Mouse (Mus musculus): ENCODE measurements around the gene Gm5416. TPM values are rescaled to one million over a fixed set of nuclear protein-coding genes. Genes with fewer than 3 reads are reported as not detected.
A peak's percentile ranks its signal among the peaks of the same experiment; 100 is the strongest.
"Not testable (repeated sequence)": the region's sequence is repeated elsewhere in the genome, so short reads cannot be mapped to it uniquely, and the experiment has no call there.

The Gm5416 gene
- polyA plus RNA-seq (2015; fragmentation: Nextera tagmentation; extraction: Ambion mirVana): not detected in 2 replicates

- H3K27me3 ChIP-seq: no peaks in the 10 kb centered on the region
- no peak for ATAC-seq (ENCODE audit: low FRiP score)
- H3K27ac ChIP-seq: no peak within 1 kb of the TSS
- H3K4me2 ChIP-seq: no peak within 1 kb of the TSS
- 86% methylated on average over 2 of the region's 2 CpGs for WGBS
- H3K9ac ChIP-seq: no peak within 1 kb of the TSS
- H3K4me3 ChIP-seq: no peak within 1 kb of the TSS
- H3K36me3 ChIP-seq: no peaks in the 10 kb centered on the region
- no peaks in the 10 kb centered on the region for H3K9me3 ChIP-seq
- H3K4me1 ChIP-seq (replicated peaks): no peaks in the 10 kb centered on the region
These were observed at the start of gene Gm5416 for GRCm38 (mm10) chr16:36209967-36210453. Gm5416 (plus strand) TSS chr16:36210403.

DNA sequence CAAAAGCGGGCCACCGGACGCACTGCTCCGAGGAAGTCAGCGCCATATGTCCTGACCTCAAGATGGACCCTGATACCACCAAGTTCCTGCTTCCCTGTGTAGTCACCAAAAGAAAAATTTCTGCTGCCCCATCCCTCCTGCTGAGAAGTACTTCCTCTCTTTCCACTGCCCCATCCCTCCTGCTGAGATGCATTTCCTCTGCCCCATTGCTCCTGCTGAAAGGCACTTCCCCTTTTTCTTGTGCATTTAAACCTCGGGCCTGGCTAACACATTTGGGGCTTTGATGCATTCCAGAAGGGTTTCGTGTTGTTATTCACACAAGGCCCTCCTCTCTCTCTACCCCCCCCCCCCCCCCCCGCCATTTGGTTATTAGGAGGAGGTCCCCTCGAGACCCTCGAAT lies 42.4 kb upstream of the Gm5416 start:
- not testable (repeated sequence) for H3K9me3 ChIP-seq; H3K9ac ChIP-seq; H3K4me1 ChIP-seq (replicated peaks); ATAC-seq (ENCODE audit: low FRiP score); H3K4me3 ChIP-seq; H3K36me3 ChIP-seq; H3K27me3 ChIP-seq; H3K27ac ChIP-seq; H3K4me2 ChIP-seq
- 80% methylated on average over 10 of the region's 10 CpGs for WGBS

GRCm38 (mm10) chr16:36176108-36176507 lies 34.1 kb upstream of the Gm5416 start:
- H3K36me3 ChIP-seq: no peaks in the 10 kb centered on the region
- no peak for ATAC-seq (ENCODE audit: low FRiP score)
- no peaks in the 10 kb centered on the region for H3K4me1 ChIP-seq (replicated peaks)
- no peak overlapping the region for H3K4me2 ChIP-seq
- no peaks in the 10 kb centered on the region for H3K9me3 ChIP-seq
- H3K4me3 ChIP-seq: no peak overlapping the region
- no peak overlapping the region for H3K9ac ChIP-seq
- no peak overlapping the region for H3K27ac ChIP-seq
- no peaks in the 10 kb centered on the region for H3K27me3 ChIP-seq

DNA sequence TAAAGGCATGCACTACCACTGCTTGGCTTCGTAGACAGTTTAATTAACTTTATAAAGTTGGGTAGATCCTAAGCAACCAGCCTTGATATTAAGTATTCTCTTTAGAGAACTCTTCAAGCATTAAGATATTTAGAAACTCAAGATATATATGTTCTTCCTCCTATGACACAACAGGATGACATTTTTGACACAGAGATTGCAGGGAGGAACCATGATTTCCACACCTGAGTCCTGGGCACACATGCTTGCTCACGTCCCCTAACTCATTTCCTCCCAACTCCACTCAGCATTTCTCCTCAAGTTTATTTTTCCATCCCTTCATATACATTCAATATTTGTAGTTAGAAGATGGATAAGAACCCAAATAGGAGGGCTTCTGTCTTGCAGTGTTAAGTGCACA lies 30.3 kb upstream of the Gm5416 start:
- H3K9me3 ChIP-seq: no peaks in the 10 kb centered on the region
- H3K36me3 ChIP-seq: no peaks in the 10 kb centered on the region
- H3K9ac ChIP-seq: no peak overlapping the region
- WGBS: 90% methylated on average over 2 of the region's 2 CpGs
- H3K27ac ChIP-seq: no peak overlapping the region
- no peak overlapping the region for H3K4me3 ChIP-seq
- no peak overlapping the region for H3K4me2 ChIP-seq
- H3K27me3 ChIP-seq: no peaks in the 10 kb centered on the region
- ATAC-seq (ENCODE audit: low FRiP score): no peak
- H3K4me1 ChIP-seq (replicated peaks): no peaks in the 10 kb centered on the region

GRCm38 (mm10) chr16:36183912-36184311 lies 26.3 kb upstream of the Gm5416 start, which contains the start of gene Gm5483:
Gm5483 (plus strand) TSS chr16:36184212.
- not testable (repeated sequence) for H3K4me3 ChIP-seq; H3K4me1 ChIP-seq (replicated peaks); H3K9ac ChIP-seq; H3K4me2 ChIP-seq; H3K27me3 ChIP-seq; ATAC-seq (ENCODE audit: low FRiP score); H3K36me3 ChIP-seq; H3K27ac ChIP-seq; H3K9me3 ChIP-seq
- 85% methylated on average over 4 of the region's 4 CpGs for WGBS

- Histone ChIP-seq H3K9ac (no peak overlapping the region), H3K27me3 (no peaks in the 10 kb centered on the region), H3K4me3 (0 out of 2 replicates have a peak overlapping the region, but pooled peaks have one; percentile 11), H3K36me3 (no peaks in the 10 kb centered on the region), H3K4me2 (peak overlapping the region; percentile 41), H3K9me3 (no peaks in the 10 kb centered on the region), H3K27ac (no peak overlapping the region), H3K4me1 (replicated peaks) (no peaks in the 10 kb centered on the region)
- no peak for ATAC-seq (ENCODE audit: low FRiP score)
- 40% methylated on average over 19 of the region's 19 CpGs for WGBS
These were observed 11.0 kb upstream of the Gm5416 start for GRCm38 (mm10) chr16:36199226-36199625.

DNA sequence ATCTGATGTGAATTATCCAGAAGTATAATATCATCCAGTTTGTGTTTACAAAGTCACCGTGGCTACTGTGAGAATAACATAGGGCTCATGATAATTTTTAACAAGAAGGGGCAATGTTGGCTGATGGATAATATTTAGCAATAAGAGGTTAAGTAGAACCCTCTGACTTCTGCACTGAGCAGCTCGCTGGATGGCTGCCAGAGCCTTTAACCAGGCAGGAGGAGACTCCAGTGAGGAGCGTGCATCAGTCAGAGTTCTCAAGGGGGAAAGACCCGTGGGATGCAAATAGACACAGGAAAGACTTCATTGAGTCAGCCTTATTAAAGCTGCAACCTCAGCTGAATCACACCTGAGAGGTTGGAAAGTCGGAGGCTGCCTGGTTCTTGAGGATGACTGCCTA lies 6.4 kb upstream of the Gm5416 start:
- H3K4me1 ChIP-seq (replicated peaks): no peaks in the 10 kb centered on the region
- no peak overlapping the region for H3K9ac ChIP-seq
- no peaks in the 10 kb centered on the region for H3K27me3 ChIP-seq
- no peak overlapping the region for H3K27ac ChIP-seq
- H3K9me3 ChIP-seq: no peaks in the 10 kb centered on the region
- no peak overlapping the region for H3K4me2 ChIP-seq
- WGBS: 84% methylated on average over 5 of the region's 5 CpGs
- no peaks in the 10 kb centered on the region for H3K36me3 ChIP-seq
- no peak for ATAC-seq (ENCODE audit: low FRiP score)
- H3K4me3 ChIP-seq: no peak overlapping the region

DNA sequence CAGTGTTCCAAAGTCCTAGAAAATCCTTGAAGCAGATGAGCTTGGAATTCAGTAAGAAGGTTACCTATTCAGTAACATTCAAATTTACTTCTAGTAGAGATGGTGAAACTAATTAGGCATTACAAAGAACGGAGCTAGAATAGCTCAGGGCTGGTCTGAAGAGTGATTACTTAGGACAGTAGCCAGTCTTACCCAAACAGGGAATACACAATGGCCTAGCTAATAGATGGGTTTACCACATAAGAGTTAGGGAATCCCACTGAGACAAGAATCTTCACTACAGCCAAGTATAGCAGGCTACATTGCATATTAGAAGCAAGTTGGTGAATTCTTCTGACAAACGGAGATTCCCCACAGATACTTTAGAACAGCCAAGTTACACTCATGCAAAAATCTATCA lies 4.5 kb upstream of the Gm5416 start:
- WGBS: 38% methylated on average over 2 of the region's 2 CpGs
- H3K27ac ChIP-seq; H3K27me3 ChIP-seq; H3K4me1 ChIP-seq (replicated peaks); ATAC-seq (ENCODE audit: low FRiP score); H3K4me2 ChIP-seq; H3K9me3 ChIP-seq; H3K36me3 ChIP-seq; H3K4me3 ChIP-seq; H3K9ac ChIP-seq: not testable (repeated sequence)

- not testable (repeated sequence) for H3K27ac ChIP-seq
- WGBS: 95% methylated on average over 7 of the region's 7 CpGs
These were observed 11.0 kb downstream of the Gm5416 start, which contains the start of gene 2010005H15Rik for GRCm38 (mm10) chr16:36221168-36221567. 2010005H15Rik (plus strand) TSS chr16:36221468.

DNA sequence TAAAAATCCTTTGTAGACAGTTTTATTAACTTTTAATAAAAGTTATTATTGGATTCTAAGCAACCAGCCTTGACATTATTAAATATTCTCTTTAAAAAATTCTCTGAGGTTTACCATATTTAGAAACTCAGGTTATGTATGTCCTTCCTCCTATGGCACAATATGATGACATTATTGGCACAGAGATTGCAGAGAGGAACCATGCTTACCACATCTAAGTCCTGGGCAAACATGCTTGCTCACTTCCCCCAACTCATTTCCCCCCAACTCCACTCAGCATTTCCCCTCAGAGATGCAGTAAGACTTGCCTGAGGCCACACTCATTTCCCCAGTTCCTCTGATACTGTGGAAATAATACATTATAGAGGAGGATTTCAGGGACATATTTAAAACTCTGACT lies 50.4 kb downstream of the Gm5416 start:
- not testable (repeated sequence) for H3K9ac ChIP-seq; H3K9me3 ChIP-seq; H3K36me3 ChIP-seq; H3K4me1 ChIP-seq (replicated peaks); ATAC-seq (ENCODE audit: low FRiP score); H3K27ac ChIP-seq; H3K27me3 ChIP-seq; H3K4me3 ChIP-seq; H3K4me2 ChIP-seq

More at GRCm38 (mm10) chr16:36221168-36221567, 11.0 kb downstream of the Gm5416 start, which contains the start of gene 2010005H15Rik:
- not testable (repeated sequence) for H3K9ac ChIP-seq; H3K4me3 ChIP-seq; H3K4me2 ChIP-seq; H3K9me3 ChIP-seq; ATAC-seq (ENCODE audit: low FRiP score); H3K27me3 ChIP-seq; H3K36me3 ChIP-seq; H3K4me1 ChIP-seq (replicated peaks)

Other genes with a start within 250 kb of the Gm5416 start
- 79.2 and 82.8 TPM in 2 replicates for gene Kpna1, start 231.7 kb upstream of the Gm5416 start, polyA plus RNA-seq (2015; fragmentation: Nextera tagmentation; extraction: Ambion mirVana)
- 14.1 and 14.8 TPM in 2 replicates for gene Wdr5b, start 169.2 kb upstream of the Gm5416 start, polyA plus RNA-seq (2015; fragmentation: Nextera tagmentation; extraction: Ambion mirVana)
- gene Fam162a, start 138.8 kb upstream of the Gm5416 start, polyA plus RNA-seq (2015; fragmentation: Nextera tagmentation; extraction: Ambion mirVana): 144 and 159 TPM in 2 replicates
- 35.2 and 42.1 TPM in 2 replicates for gene Ccdc58, start 138.7 kb upstream of the Gm5416 start, polyA plus RNA-seq (2015; fragmentation: Nextera tagmentation; extraction: Ambion mirVana)
- 0.06 TPM in 1 of 2 replicates, not detected in the other for gene Csta1, start 79.2 kb upstream of the Gm5416 start, polyA plus RNA-seq (2015; fragmentation: Nextera tagmentation; extraction: Ambion mirVana)
- 0.56 TPM in 1 of 2 replicates, not detected in the other for gene Stfa2l1, start 53.6 kb upstream of the Gm5416 start, polyA plus RNA-seq (2015; fragmentation: Nextera tagmentation; extraction: Ambion mirVana)
- gene Gm5483, start 26.2 kb upstream of the Gm5416 start, polyA plus RNA-seq (2015; fragmentation: Nextera tagmentation; extraction: Ambion mirVana): 1.4 TPM in 1 of 2 replicates, not detected in the other
- gene 2010005H15Rik, start 11.1 kb downstream of the Gm5416 start, polyA plus RNA-seq (2015; fragmentation: Nextera tagmentation; extraction: Ambion mirVana): 0.47 TPM in 1 of 2 replicates, not detected in the other
- 1.9 and 2.4 TPM in 2 replicates for gene Stfa1, start 66.5 kb downstream of the Gm5416 start, polyA plus RNA-seq (2015; fragmentation: Nextera tagmentation; extraction: Ambion mirVana)
- not detected in 2 replicates for gene BC117090, start 123.9 kb downstream of the Gm5416 start, polyA plus RNA-seq (2015; fragmentation: Nextera tagmentation; extraction: Ambion mirVana)
- gene BC100530, start 157.3 kb downstream of the Gm5416 start, polyA plus RNA-seq (2015; fragmentation: Nextera tagmentation; extraction: Ambion mirVana): 1.7 and 3.0 TPM in 2 replicates
- gene Stfa2, start 198.1 kb downstream of the Gm5416 start, polyA plus RNA-seq (2015; fragmentation: Nextera tagmentation; extraction: Ambion mirVana): 0.63 TPM in 1 of 2 replicates, not detected in the other
- gene Stfa3, start 245.0 kb downstream of the Gm5416 start, polyA plus RNA-seq (2015; fragmentation: Nextera tagmentation; extraction: Ambion mirVana): not detected in 2 replicates